Mouse (Mus musculus) embryonic facial prominence, embryonic 15.5 days (tissue): Measurements from ENCODE around the gene Fgfbp3. TPM values are rescaled to one million over a fixed set of nuclear protein-coding genes. Genes with fewer than 3 reads are reported as not detected.
"Not testable (repeated sequence)": the region's sequence is repeated elsewhere in the genome, so short reads cannot be mapped to it uniquely, and the experiment has no call there.

Source experiments
- ATAC-seq: fragments of 200-750 bp; cut with Nextera tagmentation; 2 replicates; pipeline ENCODE4 v1.8.0; 2017; ENCODE audit warnings: low read depth, moderate TSS enrichment; ENCODE audit not compliant: insufficient number of reproducible peaks, low FRiP score, low TSS enrichment
- H3K27ac ChIP-seq: fragments of 300-500 bp; sonication (generic); replicated peaks from 2 replicates; pipeline ENCODE4 v1.5.1; 2015; ENCODE audit warnings: mild to moderate bottlenecking, inconsistent platforms
- H3K27me3 ChIP-seq: fragments of 300-500 bp; sonication (generic); 2 replicates; pipeline ENCODE4 v1.6.1; 2015; ENCODE audit warnings: inconsistent platforms
- H3K36me3 ChIP-seq: fragments of 300-500 bp; sonication (generic); 2 replicates; pipeline ENCODE4 v1.6.1; 2015; ENCODE audit warnings: mild to moderate bottlenecking, inconsistent platforms
- H3K4me1 ChIP-seq: fragments of 300-500 bp; sonication (generic); 2 replicates; pipeline ENCODE4 v1.6.1; 2015; ENCODE audit warnings: inconsistent platforms
- H3K4me2 ChIP-seq: fragments of 300-500 bp; sonication (generic); replicated peaks from 2 replicates; pipeline ENCODE4 v1.6.1; 2015; ENCODE audit warnings: mild to moderate bottlenecking, inconsistent platforms
- H3K4me3 ChIP-seq: fragments of 300-500 bp; sonication (generic); replicated peaks from 2 replicates; pipeline ENCODE4 v1.5.1; 2015; ENCODE audit warnings: mild to moderate bottlenecking, inconsistent platforms
- H3K9ac ChIP-seq: fragments of 300-500 bp; sonication (generic); 2 replicates; pipeline ENCODE4 v1.6.1; 2015; ENCODE audit warnings: inconsistent platforms
- H3K9me3 ChIP-seq: fragments of 300-500 bp; sonication (generic); replicated peaks from 2 replicates; pipeline ENCODE4 v1.6.1; 2016; ENCODE audit warnings: inconsistent platforms
- WGBS: fragments of 180-500 bp; shearing (Covaris S2); methylation state at CpG from one replicate; pipeline ENCODE4 v1.1.7; 2015; 5-methylcytosine and 5-hydroxymethylcytosine counted together
- polyA plus RNA-seq: library from polyadenylated mRNA; unstranded; fragments of >200 nt; fragmentation: Nextera tagmentation; extraction: Ambion mirVana; gene quantifications from 2 replicates; pipeline ENCODE4 v1.2.1, GENCODE M21; 2015

The Fgfbp3 gene
- polyA plus RNA-seq, 1 experiment from 2014 or later = 7.1 TPM

DNA sequence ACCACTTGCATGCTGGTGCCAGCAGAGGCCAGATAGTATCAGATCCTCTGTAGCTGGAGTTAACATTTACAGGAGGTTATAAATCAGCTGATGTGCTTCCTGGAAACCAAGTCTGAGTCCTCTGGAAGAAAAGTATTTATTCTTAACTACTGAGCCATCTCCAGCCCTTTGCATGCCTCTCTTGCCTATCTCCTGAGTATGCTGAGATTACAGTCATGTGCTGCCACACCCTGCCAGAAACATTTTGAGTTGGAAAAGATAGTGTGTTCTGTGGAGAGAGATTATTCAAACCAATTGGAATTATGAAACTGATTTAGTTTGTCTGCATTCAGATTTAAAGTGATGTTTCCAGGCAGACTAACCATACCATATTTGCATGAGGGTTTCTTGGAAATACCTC, 42.1 kb downstream of the Fgfbp3 start:
- no peaks in the 10 kb centered on the region for H3K4me1 ChIP-seq
- ATAC-seq = no peak
- no peak overlapping the region for H3K9ac ChIP-seq
- H3K36me3 ChIP-seq = peaks cover 81% of the 10 kb centered on the region
- H3K27ac ChIP-seq = no peak overlapping the region
- no peak overlapping the region for H3K4me2 ChIP-seq
- no peaks in the 10 kb centered on the region for H3K27me3 ChIP-seq
- no peaks in the 10 kb centered on the region for H3K9me3 ChIP-seq
- no peak overlapping the region for H3K4me3 ChIP-seq

DNA sequence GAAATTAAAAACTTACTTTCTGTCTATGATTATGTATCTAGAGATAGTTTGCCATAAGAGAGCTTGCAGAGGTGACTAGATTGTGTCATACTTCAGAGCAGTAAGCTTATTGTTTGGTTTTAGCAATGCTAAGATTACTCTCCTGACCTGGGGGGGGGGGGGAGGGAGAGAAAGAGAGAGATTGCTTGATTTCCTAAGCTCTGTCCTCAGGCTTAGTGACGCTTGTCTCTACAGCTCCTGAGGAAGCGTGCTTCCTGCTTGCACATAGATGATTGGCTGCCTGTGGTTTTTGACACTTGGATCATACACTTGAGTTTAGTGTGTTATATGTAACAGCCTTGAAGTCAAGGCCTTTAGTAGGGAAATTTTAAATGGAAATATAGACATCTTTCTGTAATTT, 44.8 kb downstream of the Fgfbp3 start:
- 78% methylated on average over 2 of the region's 2 CpGs for WGBS
- no peak overlapping the region for H3K9ac ChIP-seq
- ATAC-seq = no peak
- no peak overlapping the region for H3K27ac ChIP-seq
- no peak overlapping the region for H3K4me2 ChIP-seq
- H3K27me3 ChIP-seq = no peaks in the 10 kb centered on the region
- H3K9me3 ChIP-seq = no peaks in the 10 kb centered on the region
- H3K36me3 ChIP-seq = peaks cover 71% of the 10 kb centered on the region
- no peak overlapping the region for H3K4me3 ChIP-seq
- no peaks in the 10 kb centered on the region for H3K4me1 ChIP-seq

DNA sequence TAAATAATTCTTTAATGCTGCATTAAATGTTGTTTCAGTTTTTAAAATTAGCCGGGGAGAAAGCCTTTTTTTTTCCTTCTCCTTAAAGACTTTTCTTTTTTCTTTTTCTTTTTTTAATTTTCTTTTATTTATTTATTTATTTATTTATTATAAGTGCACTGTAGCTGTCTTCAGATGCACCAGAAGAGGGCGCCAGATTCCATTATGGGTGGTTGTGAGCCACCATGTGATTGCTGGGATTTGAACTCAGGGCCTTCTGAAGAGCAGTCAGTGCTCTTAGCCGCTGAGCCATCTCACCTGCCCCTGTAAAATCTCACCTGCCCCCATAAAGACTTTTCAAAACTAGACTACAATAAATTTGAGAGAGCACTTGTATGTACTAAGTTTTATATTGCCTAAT, 50.7 kb downstream of the Fgfbp3 start:
- H3K36me3 ChIP-seq = peaks cover 60% of the 10 kb centered on the region
- not testable (repeated sequence) for H3K27me3 ChIP-seq, H3K9me3 ChIP-seq, H3K4me2 ChIP-seq, H3K27ac ChIP-seq, ATAC-seq, H3K9ac ChIP-seq, H3K4me3 ChIP-seq, H3K4me1 ChIP-seq
- WGBS = 79% methylated on average over 3 of the region's 3 CpGs

Other genes with a start within 250 kb of the Fgfbp3 start
- gene Ppp1r3c, start 183.0 kb downstream of the Fgfbp3 start, polyA plus RNA-seq = 16.6 TPM in 2 replicates
- gene Tnks2, start 85.4 kb downstream of the Fgfbp3 start, polyA plus RNA-seq = 45.3 and 45.4 TPM in 2 replicates
- 9.0 and 9.7 TPM in 2 replicates for gene Btaf1, start 6.5 kb upstream of the Fgfbp3 start, polyA plus RNA-seq